Mouse (Mus musculus) layer of hippocampus, adult 2 months (tissue): ENCODE measurements at regions not wholly inside any gene's neighbourhood (a gene's known extent, or its start where the extent isn't known, plus 50 kb on each side); places are given as distances from the start of the nearest gene placed in this dataset.

Experiments
- DNase-seq, 2 experiments: peaks; one replicate each; pipeline ENCODE4 v3.0.0; 2022; ENCODE audit warnings: low spot score in 2 of 2
- H3K27ac ChIP-seq: fragments of 200-600 bp; 2 replicates; pipeline ENCODE4 v1.8.1; 2022
- H3K4me3 ChIP-seq: fragments of 200-600 bp; 2 replicates; pipeline ENCODE4 v1.8.1; 2022; ENCODE audit warnings: mild to moderate bottlenecking
- CTCF ChIP-seq: fragments of 200-600 bp; conservative IDR thresholded peaks from 2 replicates; pipeline ENCODE4 v1.8.1; 2022; ENCODE audit warnings: antibody characterized with exemption, mild to moderate bottlenecking, moderate library complexity

GRCm38 (mm10) chr9:43975405-43975804 lies 67.8 kb upstream of the Thy1 start:
- no peak for DNase-seq
- Histone ChIP-seq H3K27ac (no peak overlapping the region), H3K4me3 (no peak overlapping the region)
- TF ChIP-seq CTCF = no peak

- DNase-seq = no peak
- Histone ChIP-seq H3K27ac (no peak overlapping the region), H3K4me3 (no peak overlapping the region)
- no peak for TF ChIP-seq CTCF
Measured at GRCm38 (mm10) chr9:43976366-43976765, 66.8 kb upstream of the Thy1 start.

GRCm38 (mm10) chr9:43977773-43978172 lies 65.4 kb upstream of the Thy1 start:
- no peak for TF ChIP-seq CTCF
- Histone ChIP-seq H3K4me3 (no peak overlapping the region), H3K27ac (no peak overlapping the region)
- DNase-seq = no peak

- TF ChIP-seq CTCF = no peak
- Histone ChIP-seq H3K27ac (no peak overlapping the region), H3K4me3 (no peak overlapping the region)
- DNase-seq = no peak
Measured at GRCm38 (mm10) chr9:43981376-43981775, 61.8 kb upstream of the Thy1 start.

GRCm38 (mm10) chr9:43982359-43982889 lies 60.8 kb upstream of the Thy1 start:
- no peak for DNase-seq
- TF ChIP-seq CTCF = no peak
- H3K4me3 ChIP-seq = no peak overlapping the region
- H3K27ac ChIP-seq = no peak overlapping the region

GRCm38 (mm10) chr9:43983220-43983619 lies 60.0 kb upstream of the Thy1 start:
- TF ChIP-seq CTCF = no peak
- Histone ChIP-seq H3K4me3 (no peak overlapping the region), H3K27ac (no peak overlapping the region)
- DNase-seq = no peak

GRCm38 (mm10) chr9:43984181-43985062 lies 58.8 kb upstream of the Thy1 start:
- Histone ChIP-seq H3K4me3 (no peak overlapping the region), H3K27ac (peak overlapping the region; percentile 32; the same call in 1 of the 2 replicates)
- peak; percentile 84 to 95 for DNase-seq
- TF ChIP-seq CTCF = peak; percentile 99

GRCm38 (mm10) chr9:43987957-43988356 lies 55.2 kb upstream of the Thy1 start:
- no peak overlapping the region for H3K27ac ChIP-seq
- no peak for DNase-seq
- TF ChIP-seq CTCF = no peak
- H3K4me3 ChIP-seq = no peak overlapping the region

GRCm38 (mm10) chr9:43988981-43989860 lies 54.0 kb upstream of the Thy1 start:
- Histone ChIP-seq H3K4me3 (no peak overlapping the region), H3K27ac (no peak overlapping the region)
- DNase-seq = no peak
- no peak for TF ChIP-seq CTCF

- Histone ChIP-seq H3K27ac (no peak overlapping the region), H3K4me3 (no peak overlapping the region)
- TF ChIP-seq CTCF = no peak
- DNase-seq = no peak
Measured at GRCm38 (mm10) chr9:43990124-43990523, 53.1 kb upstream of the Thy1 start.

- DNase-seq = no peak
- TF ChIP-seq CTCF = no peak
- H3K27ac ChIP-seq = no peak overlapping the region
- H3K4me3 ChIP-seq = no peak overlapping the region
Measured at GRCm38 (mm10) chr9:43993221-43993976, 49.8 kb upstream of the Thy1 start.
